Mouse (Mus musculus) megakaryocyte progenitor cell, adult 5-6 weeks (primary cell): ENCODE results near the gene Ucn2. TPM values are rescaled to one million over a fixed set of nuclear protein-coding genes. Genes with fewer than 3 reads are reported as not detected.

Source experiments
- ATAC-seq: replicated peaks from 2 replicates; pipeline ENCODE4 v1.8.0; 2016; ENCODE audit warnings: mild to moderate bottlenecking, moderate TSS enrichment, inconsistent platforms; ENCODE audit not compliant: poor library complexity
- total RNA-seq, 2 experiments: library from RNA; stranded (forward) in 1 of 2; stranded (reverse) in 1 of 2; fragments of 157-497, 149-512 nt in 1 of 2; fragments of 200-1000 nt in 1 of 2; gene quantifications; 2 replicates each; pipeline versions ENCODE4 v1.2.3 to v1.2.4; 2015 to 2017

The Ucn2 gene
- total RNA-seq, 2 experiments from 2014 or later: not detected

DNA sequence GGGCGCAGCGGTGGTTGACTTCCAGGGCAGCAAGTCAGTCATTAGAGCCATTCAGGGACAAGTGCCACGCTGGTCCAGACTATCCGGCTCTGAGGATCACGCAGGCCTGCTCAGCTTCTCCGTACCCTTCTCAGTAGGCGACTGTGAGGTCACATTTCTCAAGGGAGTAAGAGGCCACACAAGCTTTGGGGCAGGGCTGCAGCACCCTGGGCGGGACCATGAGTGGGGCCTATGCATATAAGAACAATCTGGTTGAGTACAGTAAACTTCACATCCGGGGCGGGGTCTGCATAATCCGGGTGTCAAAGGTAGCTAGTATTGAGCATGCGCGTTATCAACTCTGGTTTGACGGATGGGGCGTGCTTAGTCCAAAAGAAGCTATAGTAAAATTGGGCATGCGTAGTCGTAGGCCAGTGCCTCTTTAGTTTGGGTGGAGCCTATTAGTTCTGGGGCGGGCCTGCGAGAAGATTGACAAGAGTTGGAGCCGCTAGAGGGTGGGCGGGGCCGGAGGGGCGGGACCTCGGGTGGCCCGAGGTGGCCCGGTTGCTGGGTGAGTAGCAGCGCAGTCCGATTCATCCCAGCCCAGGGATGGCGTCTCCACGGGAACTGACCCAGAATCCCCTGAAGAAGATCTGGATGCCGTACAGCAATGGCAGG is 5.7 kb downstream of the Ucn2 start, which contains the start of gene Pfkfb4:
Gene Pfkfb4, plus strand, starts transcription at position 351 of the 657 bp plus-strand sequence.
- peak; percentile 81 for ATAC-seq

GRCm38 (mm10) chr9:108992085-108992469 is 6.3 kb downstream of the Ucn2 start:
- ATAC-seq: no peak

GRCm38 (mm10) chr9:108992620-108993361 is 7.0 kb downstream of the Ucn2 start:
- ATAC-seq: no peak

GRCm38 (mm10) chr9:108996411-108996810 is 10.6 kb downstream of the Ucn2 start:
- ATAC-seq: peak; percentile 7

GRCm38 (mm10) chr9:108998287-108999166 is 12.7 kb downstream of the Ucn2 start:
- no peak for ATAC-seq

- peak; percentile 49 for ATAC-seq
Measured at GRCm38 (mm10) chr9:108999167-108999526, 13.3 kb downstream of the Ucn2 start.

DNA sequence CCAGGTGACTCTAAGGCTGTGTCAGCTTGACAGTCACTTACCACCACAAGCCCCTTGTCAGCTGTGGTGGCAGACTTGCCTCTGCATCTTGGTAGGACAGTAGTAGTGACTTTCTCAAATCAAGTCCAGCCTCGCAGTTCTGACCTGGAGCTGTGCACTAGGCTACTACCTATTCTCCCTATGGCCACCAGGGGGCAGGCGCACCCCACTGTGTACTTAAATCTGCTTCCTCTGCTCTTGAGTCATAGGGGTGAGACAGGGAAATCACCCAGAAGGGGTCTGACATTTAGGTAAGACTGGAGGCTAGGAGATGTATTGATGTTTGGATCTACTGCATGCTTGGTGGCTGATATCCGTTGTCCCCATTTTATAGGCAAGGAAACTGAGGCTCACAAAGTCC is 14.9 kb downstream of the Ucn2 start:
- ATAC-seq: peak; percentile 79

DNA sequence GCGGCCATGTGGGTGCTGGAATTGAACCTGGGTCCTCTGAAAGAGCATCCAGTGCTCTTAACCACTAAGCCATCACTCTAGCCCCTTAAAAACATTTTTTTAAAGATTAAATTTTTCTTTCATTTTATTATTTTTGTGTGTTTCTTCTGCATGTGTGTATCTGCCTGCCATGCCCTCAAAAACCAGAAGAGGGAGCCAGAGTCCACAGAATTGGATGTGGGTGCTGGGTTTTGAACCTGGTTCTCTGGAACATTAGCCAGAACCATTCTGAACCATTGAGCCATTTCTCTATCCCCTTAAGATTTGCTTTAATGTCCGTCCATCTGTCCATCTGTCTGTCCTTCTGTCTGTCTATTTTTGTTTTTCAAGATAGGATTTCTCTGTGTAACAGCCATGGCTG is 17.4 kb downstream of the Ucn2 start:
- peak; percentile 68 for ATAC-seq

GRCm38 (mm10) chr9:109007025-109007780 is 21.4 kb downstream of the Ucn2 start:
- ATAC-seq: no peak

DNA sequence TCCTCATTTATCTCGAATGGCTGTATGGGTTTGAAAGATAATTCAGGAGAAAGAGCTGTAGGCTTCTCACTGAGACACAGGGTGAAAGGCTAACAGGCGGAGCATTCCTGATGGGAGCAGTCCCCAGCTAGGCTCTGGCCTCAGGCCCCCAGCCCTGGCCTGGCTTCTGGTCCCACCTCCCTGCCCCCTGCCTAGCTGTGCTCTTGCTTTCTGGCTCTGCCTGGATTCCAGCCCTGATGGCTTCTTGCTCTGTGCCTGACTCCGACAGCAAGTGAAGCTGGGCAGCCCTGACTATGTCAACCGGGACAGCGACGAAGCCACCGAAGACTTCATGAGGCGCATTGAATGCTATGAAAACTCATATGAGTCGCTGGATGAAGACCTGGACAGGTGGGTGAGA is 22.3 kb downstream of the Ucn2 start:
- no peak for ATAC-seq

DNA sequence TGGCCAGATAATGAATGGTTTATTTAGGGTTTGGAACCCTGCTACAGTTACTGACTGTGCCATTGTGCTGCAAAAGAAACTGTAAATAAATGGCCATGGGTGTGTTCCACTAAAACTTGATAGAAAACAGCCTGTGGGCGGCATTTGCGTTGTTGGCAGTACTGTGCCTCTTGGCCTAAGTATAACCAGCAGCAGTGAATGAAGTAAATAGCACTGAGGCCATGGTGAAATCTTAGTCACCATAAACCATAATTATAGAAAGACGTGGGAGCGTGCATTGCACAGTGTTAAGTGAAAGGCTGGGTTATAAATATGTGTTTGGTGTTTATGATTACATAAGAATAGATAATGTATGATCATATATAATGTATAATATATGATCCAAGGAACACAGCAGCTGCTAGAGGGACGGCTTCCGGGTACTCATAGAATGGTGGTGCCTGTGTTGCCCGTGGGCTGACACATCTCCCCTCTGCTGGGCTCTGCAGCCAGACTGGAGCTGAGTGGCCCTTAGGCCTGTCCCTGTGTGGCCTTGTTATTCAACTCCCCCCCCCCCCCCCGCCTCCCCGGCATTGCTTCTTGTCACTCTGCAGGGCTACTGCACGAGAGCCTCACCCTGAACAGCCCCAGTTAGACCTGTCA is 23.3 kb downstream of the Ucn2 start:
- ATAC-seq: no peak

GRCm38 (mm10) chr9:109009636-109010315 is 24.0 kb downstream of the Ucn2 start:
- ATAC-seq: peak; percentile 94

DNA sequence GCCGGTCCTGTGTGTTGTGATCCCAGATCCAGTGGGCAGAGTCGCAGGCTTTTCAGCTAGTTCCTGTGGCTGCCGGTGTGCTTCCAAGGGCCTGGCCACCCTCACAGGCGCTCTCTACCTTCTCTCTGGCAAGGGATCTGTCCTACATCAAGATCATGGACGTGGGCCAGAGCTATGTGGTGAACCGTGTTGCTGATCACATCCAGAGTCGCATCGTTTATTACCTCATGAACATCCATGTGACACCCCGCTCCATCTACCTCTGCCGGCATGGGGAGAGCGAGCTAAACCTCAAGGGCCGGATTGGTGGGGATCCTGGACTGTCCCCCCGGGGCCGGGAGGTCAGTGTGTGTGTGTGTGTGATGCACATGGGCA is 24.5 kb downstream of the Ucn2 start:
- peak; percentile 16 for ATAC-seq

- peak; percentile 54 for ATAC-seq
Measured at GRCm38 (mm10) chr9:109015397-109015796, 29.6 kb downstream of the Ucn2 start.

GRCm38 (mm10) chr9:109016973-109017604 is 31.3 kb downstream of the Ucn2 start:
- ATAC-seq: peak; percentile 64

DNA sequence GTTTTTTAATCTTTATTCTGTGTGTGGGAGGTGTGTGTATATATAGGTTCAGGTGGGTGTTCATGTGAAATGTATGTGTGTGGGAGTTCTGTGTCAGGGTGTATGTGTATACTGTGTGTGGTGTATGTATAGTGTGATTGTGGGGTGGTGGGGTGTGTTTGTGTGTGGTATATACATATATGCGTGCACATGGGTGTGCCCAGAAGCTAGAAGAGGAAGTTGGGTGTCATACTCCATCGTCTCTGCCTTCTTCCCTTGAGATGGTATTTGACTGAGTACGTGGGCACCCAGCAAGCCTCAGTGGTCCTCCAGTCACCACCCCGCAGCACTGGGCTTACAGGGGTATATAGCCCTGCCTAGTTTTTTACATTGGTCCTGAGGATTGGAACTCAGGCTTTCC is 35.6 kb downstream of the Ucn2 start:
- ATAC-seq: peak; percentile 59

DNA sequence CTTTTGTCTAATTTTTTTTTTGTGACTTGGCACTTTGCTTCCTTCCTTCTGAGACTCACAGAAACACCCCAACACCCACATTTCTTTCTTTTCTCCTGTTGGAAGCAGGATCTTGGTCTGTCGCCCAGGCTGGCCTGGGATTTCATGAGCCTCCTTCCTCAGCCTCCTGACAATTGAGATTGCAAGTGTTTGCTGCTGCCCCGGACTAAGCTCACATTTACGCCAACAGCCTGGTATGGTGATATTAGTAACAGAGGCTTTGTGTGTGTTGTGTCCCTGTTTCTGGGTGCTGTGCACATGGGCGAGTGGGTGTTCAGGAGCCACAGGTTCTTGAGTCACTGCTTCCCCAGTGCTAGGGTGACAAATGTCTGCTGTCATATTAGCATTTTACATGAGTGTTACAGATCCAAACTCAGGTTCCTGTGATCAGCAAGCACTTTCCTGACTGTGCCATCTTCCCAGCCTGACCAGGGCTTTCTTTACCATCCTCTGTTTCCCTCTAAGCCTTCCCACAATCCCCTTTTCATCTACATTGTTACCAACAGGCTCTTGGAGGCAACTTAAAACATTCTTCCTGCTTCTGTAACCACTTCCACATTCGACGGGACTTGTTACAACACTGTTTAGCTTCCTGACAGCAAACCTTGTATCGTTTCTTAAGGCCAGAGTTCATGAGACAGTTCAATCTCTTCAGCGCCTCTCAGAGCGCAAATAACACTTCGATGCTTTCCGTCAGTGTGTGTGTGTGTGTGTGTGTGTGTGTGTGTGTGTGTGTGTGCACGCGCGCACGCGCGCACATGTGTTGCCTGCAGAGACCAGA is 37.3 kb downstream of the Ucn2 start:
- ATAC-seq: peak; percentile 85

DNA sequence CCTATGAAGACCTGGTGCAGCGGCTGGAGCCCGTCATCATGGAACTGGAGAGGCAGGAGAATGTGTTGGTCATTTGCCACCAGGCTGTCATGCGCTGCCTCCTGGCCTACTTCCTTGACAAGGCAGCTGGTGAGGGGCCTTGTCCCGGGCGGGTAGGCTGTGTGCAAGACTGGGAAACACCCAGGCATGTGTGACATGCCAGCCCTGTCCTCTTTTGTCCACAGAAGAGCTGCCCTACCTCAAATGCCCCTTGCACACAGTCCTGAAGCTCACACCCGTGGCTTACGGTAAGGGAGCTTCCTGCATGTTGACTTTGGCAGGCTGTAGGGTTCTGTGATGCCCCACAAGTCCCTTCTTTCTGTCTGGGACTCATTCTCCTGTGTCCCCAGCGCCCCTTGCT is 41.7 kb downstream of the Ucn2 start:
- ATAC-seq: no peak
